Mouse (Mus musculus): Measurements from ENCODE around the gene Pgghg. TPM values are rescaled to one million over a fixed set of nuclear protein-coding genes. Genes with fewer than 3 reads are reported as not detected.
"Not testable (repeated sequence)": the region's sequence is repeated elsewhere in the genome, so short reads cannot be mapped to it uniquely, and the experiment has no call there.

The Pgghg gene
- total RNA-seq, 2 experiments from 2014 or later, result 2.4 to 3.9 TPM

GRCm38 (mm10) chr7:140952441-140952840 lies 11.2 kb downstream of the Pgghg start:
- intact Hi-C loops (cut with DNase I), result no loop called here
- DNase-seq (ENCODE audit: extremely low spot score in 1 of 2, low spot score in 2 of 2), result no peak

GRCm38 (mm10) chr7:140953133-140953532 lies 11.9 kb downstream of the Pgghg start:
- DNase-seq (ENCODE audit: extremely low spot score in 1 of 2, low spot score in 2 of 2), result no peak
- intact Hi-C loops (cut with DNase I), result no loop called here

GRCm38 (mm10) chr7:140953800-140954732 lies 12.9 kb downstream of the Pgghg start:
- intact Hi-C loops (cut with DNase I), result no loop called here

GRCm38 (mm10) chr7:140954733-140955071 lies 13.5 kb downstream of the Pgghg start:
- no peak for DNase-seq (ENCODE audit: extremely low spot score in 1 of 2, low spot score in 2 of 2)
- intact Hi-C loops (cut with DNase I), result loop anchor here (5.0 kb wide), 1 partner anchor 53 kb away; no protein-coding TSS in a partner anchor

More at GRCm38 (mm10) chr7:140953800-140954732, 12.9 kb downstream of the Pgghg start:
- no peak for DNase-seq (ENCODE audit: extremely low spot score in 1 of 2, low spot score in 2 of 2)

GRCm38 (mm10) chr7:140955342-140955741 lies 14.2 kb downstream of the Pgghg start:
- DNase-seq (ENCODE audit: extremely low spot score in 1 of 2, low spot score in 2 of 2), result no peak
- intact Hi-C loops (cut with DNase I), result loop anchor here (5.0 kb wide), 1 partner anchor 52 kb away; no protein-coding TSS in a partner anchor

GRCm38 (mm10) chr7:140955758-140956555 lies 14.8 kb downstream of the Pgghg start, which contains the start of the genes Gm45717 and Ifitm2:
Gene Gm45717 (minus strand): TSS chr7:140955937.
Gene Ifitm2 (minus strand): TSS chr7:140955987.
- intact Hi-C loops (cut with DNase I), result loop anchor here (5.0 kb wide), 1 partner anchor 51 kb away; no protein-coding TSS in a partner anchor
- peak in 1 of 2 experiments; percentile 73 for DNase-seq (ENCODE audit: extremely low spot score in 1 of 2, low spot score in 2 of 2)

- intact Hi-C loops (cut with DNase I), result loop anchor here (5.0 kb wide), 1 partner anchor 51 kb away; no protein-coding TSS in a partner anchor
- no peak for DNase-seq (ENCODE audit: extremely low spot score in 1 of 2, low spot score in 2 of 2)
Observed at GRCm38 (mm10) chr7:140956556-140956869, 15.3 kb downstream of the Pgghg start.

- intact Hi-C loops (cut with DNase I), result loop anchor here (1.0 to 5.0 kb wide), 2 partner anchors 48 to 89 kb away; no protein-coding TSS in a partner anchor
- peak in 1 of 2 experiments; percentile 38 for DNase-seq (ENCODE audit: extremely low spot score in 1 of 2, low spot score in 2 of 2)
Observed at GRCm38 (mm10) chr7:140959181-140959901, 18.1 kb downstream of the Pgghg start.

- intact Hi-C loops (cut with DNase I), result no loop called here
- no peak for DNase-seq (ENCODE audit: extremely low spot score in 1 of 2, low spot score in 2 of 2)
Observed at GRCm38 (mm10) chr7:140960026-140960425, 18.8 kb downstream of the Pgghg start.

GRCm38 (mm10) chr7:140961416-140961815 lies 20.2 kb downstream of the Pgghg start:
- intact Hi-C loops (cut with DNase I), result no loop called here
- no peak for DNase-seq (ENCODE audit: extremely low spot score in 1 of 2, low spot score in 2 of 2)

- intact Hi-C loops (cut with DNase I), result no loop called here
- DNase-seq (ENCODE audit: extremely low spot score in 1 of 2, low spot score in 2 of 2), result no peak
Observed at GRCm38 (mm10) chr7:140962733-140963132, 21.5 kb downstream of the Pgghg start.

GRCm38 (mm10) chr7:140966921-140967320 lies 25.7 kb downstream of the Pgghg start, which contains the start of gene Ifitm1:
Gene Ifitm1 (plus strand): TSS chr7:140967221.
- DNase-seq (ENCODE audit: extremely low spot score in 1 of 2, low spot score in 2 of 2), result no peak
- intact Hi-C loops (cut with DNase I), result no loop called here

- no peak for DNase-seq (ENCODE audit: extremely low spot score in 1 of 2, low spot score in 2 of 2)
- intact Hi-C loops (cut with DNase I), result no loop called here
Observed at GRCm38 (mm10) chr7:140967862-140968591, 26.8 kb downstream of the Pgghg start.

GRCm38 (mm10) chr7:140968710-140969109 lies 27.5 kb downstream of the Pgghg start:
- intact Hi-C loops (cut with DNase I); DNase-seq (ENCODE audit: extremely low spot score in 1 of 2, low spot score in 2 of 2): not testable (repeated sequence)

GRCm38 (mm10) chr7:140970931-140971330 lies 29.7 kb downstream of the Pgghg start:
- no peak for DNase-seq (ENCODE audit: extremely low spot score in 1 of 2, low spot score in 2 of 2)
- intact Hi-C loops (cut with DNase I), result no loop called here

- intact Hi-C loops (cut with DNase I), result no loop called here
Observed at GRCm38 (mm10) chr7:140971479-140972171, 30.4 kb downstream of the Pgghg start.

GRCm38 (mm10) chr7:140973396-140974165 lies 32.4 kb downstream of the Pgghg start:
- intact Hi-C loops (cut with DNase I), result no loop called here
- no peak for DNase-seq (ENCODE audit: extremely low spot score in 1 of 2, low spot score in 2 of 2)

More at GRCm38 (mm10) chr7:140971479-140972171, 30.4 kb downstream of the Pgghg start:
- DNase-seq (ENCODE audit: extremely low spot score in 1 of 2, low spot score in 2 of 2), result no peak
